Mouse (Mus musculus) adrenal gland, postnatal 4 days (tissue): Measurements from ENCODE around the gene Egln3. TPM values are rescaled to one million over a fixed set of nuclear protein-coding genes. Genes with fewer than 3 reads are reported as not detected.

Source experiments
- DNase-seq, 2 experiments: peaks; one replicate each; pipeline ENCODE4 v3.0.0; 2021 to 2022; ENCODE audit warnings: low spot score in 2 of 2, mixed read lengths in 2 of 2
- long read RNA-seq, 2 experiments: library from polyadenylated mRNA; stranded (forward); transcript quantifications; one replicate each; pipeline ENCODE4 v2.0.0; 2021
- total RNA-seq, 2 experiments: library from RNA; stranded (reverse); gene quantifications; 2 replicates each; pipeline ENCODE4 v1.2.3; 2021

Gene Egln3
- 10 to 100 TPM in 1 of 2 experiments, 1 to 10 TPM in 1; 10.0 to 12.4 TPM for total RNA-seq
- long read RNA-seq, experiment 1, transcript Egln3-201 (5 exons, 2,662 nt) = major isoform, 8 of 8 reads
- long read RNA-seq, experiment 1, partial matches to known transcripts = 0 of 8 reads
- long read RNA-seq, experiment 1, other reads (novel, unspliced or antisense) = 0 of 8 reads
- long read RNA-seq, experiment 2, transcript Egln3-201 (5 exons, 2,662 nt) = major isoform, 6 of 13 reads
- long read RNA-seq, experiment 2, partial matches to known transcripts = 0 of 13 reads
- long read RNA-seq, experiment 2, other reads (novel, unspliced or antisense) = 7 of 13 reads

GRCm38 (mm10) chr12:54203656-54204045 lies at the start of gene Egln3:
Gene Egln3 (minus strand): TSS chr12:54203860.
- peak; percentile 75 to 76 for DNase-seq

- DNase-seq = no peak
Observed at GRCm38 (mm10) chr12:54253449-54253848, 49.8 kb upstream of the Egln3 start.

GRCm38 (mm10) chr12:54251942-54252400 lies 48.3 kb upstream of the Egln3 start:
- DNase-seq = no peak

- DNase-seq = no peak
Observed at GRCm38 (mm10) chr12:54247835-54248234, 44.2 kb upstream of the Egln3 start.

GRCm38 (mm10) chr12:54243158-54243557 lies 39.5 kb upstream of the Egln3 start:
- no peak for DNase-seq

DNA sequence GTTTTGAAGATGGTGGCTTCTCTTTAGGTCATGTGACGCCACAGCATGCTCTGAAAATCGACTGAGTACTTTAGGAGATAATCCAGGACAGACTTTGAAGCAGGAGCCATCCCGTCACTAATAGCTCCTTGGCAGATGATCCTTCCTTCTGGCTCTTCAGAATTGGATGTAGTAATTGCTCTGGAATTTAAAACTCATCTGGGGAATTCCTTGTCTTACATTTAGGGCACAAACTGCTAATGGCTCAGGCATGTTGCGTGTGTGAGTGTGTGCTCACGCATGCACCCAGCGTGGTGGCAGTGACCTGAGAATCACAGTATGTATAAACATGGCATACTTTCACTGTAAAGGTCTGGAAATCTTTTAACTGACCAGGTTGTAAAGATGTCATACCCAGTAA lies 38.3 kb upstream of the Egln3 start:
- no peak for DNase-seq

DNA sequence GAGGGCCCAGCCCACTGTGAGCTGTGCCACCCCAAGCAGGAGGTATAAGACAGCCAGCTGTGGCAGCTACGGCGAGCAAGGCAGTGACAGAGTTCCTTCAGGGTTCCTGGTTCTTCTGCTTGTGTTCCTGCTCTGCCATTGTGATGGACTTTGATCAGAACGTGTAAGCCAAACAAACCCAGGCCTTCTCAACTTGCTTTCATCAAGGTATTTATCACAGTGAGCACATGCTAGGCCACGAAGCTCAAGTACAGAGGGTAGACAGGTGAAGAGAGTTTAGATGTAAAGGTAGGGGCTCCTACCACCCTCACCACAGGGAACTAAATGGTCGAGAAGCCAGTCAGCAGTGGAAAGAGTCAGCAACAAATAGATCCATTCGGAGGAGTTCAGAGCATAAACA lies 30.1 kb upstream of the Egln3 start:
- DNase-seq = no peak

GRCm38 (mm10) chr12:54232996-54233603 lies 29.4 kb upstream of the Egln3 start:
- DNase-seq = no peak

DNA sequence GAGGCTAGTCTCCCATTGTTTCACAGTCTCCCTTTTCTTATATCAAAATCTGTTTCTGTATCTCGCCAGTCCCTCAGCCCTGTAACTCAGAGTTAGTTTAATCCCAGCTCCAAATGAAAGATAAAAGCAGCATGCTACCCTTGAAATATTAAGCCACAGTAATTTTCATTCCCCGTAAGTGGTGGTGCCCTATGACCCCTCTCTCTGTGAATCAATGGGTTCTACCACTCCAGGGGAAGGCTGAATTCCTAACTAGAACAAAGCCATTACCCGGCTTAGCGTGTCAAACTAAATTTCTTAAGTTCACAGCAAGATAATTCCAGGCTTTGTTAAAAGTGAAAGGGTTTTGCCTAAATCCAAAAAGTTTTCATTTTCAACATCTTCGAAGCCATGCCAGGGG lies 28.8 kb upstream of the Egln3 start:
- DNase-seq = no peak

GRCm38 (mm10) chr12:54227551-54227950 lies 23.9 kb upstream of the Egln3 start:
- DNase-seq = no peak

- DNase-seq = no peak
Observed at GRCm38 (mm10) chr12:54226341-54226740, 22.7 kb upstream of the Egln3 start.

DNA sequence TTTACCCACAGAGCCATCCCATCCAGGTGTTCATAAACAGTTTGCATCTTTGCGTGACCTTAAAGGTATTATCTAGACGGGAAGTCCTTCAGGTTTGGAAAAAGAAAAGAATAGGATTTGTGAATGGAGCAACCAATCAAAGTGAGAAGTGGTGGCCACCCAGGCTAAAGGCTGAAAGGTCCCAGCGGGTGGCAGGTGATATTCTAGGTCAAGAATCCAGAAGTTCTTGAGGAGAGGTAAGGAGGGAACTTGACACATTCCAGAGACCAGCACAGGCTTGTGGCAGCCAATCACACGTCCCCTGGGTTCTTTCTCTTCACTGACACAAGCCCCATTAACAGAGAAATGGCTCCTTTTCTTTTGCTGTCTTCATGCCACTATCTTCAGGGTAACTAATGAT lies 21.9 kb upstream of the Egln3 start:
- DNase-seq = no peak

- DNase-seq = no peak
Observed at GRCm38 (mm10) chr12:54225090-54225489, 21.4 kb upstream of the Egln3 start.

DNA sequence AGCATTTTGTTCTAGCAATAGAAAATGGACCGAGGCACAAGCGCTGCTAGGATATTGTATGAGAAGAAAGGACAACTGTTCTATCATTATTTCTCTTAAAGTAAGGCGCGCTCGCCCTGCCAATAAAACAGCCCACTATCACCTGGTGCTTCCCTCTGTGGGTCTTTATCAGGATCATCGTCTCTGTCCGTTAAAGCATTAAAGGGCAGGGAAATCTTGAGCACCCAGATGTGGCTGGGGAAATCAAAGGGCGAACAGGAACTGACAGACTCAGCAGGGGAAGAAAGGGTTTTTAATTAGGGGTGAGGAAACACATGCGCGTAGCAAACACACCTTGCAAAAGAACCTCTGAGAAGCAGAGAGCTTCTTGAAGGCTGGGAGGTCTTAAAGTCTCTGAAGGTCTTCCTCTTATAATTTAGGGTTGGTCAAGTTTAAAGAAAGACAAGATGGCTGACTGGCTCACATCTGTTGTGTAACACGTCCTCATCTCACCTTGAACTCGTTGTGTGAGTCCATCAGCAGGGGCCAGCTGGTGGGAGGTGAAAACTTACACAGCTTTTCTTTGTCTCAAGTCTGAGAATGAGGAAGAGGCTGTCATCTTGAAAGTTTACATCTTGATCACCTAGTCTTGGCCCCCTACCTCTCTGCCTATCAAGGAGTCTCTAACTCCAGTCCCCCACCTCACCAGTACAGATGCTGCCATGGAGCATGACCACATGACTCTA lies 18.5 kb upstream of the Egln3 start:
- DNase-seq = no peak

DNA sequence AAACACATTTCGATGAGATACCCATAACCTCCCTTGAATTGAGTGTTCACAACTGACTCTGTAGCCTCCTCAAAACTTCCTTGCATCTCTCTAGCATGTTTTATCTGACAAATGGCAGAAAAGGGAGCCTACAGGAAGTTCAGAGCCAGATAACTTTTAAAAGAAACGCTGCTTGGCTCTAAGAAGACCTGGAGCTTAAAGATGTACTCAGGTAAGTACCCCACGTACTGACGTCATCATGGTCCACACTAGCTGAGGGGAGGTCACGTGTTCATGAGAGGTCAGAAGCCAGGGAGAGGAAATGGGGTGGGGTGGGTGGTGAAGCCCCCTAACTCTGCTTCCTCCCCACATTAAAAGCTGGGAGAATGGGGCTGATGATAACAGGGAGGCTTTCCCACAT lies 13.0 kb upstream of the Egln3 start:
- DNase-seq = no peak

- DNase-seq = no peak
Observed at GRCm38 (mm10) chr12:54214426-54214825, 10.8 kb upstream of the Egln3 start.

DNA sequence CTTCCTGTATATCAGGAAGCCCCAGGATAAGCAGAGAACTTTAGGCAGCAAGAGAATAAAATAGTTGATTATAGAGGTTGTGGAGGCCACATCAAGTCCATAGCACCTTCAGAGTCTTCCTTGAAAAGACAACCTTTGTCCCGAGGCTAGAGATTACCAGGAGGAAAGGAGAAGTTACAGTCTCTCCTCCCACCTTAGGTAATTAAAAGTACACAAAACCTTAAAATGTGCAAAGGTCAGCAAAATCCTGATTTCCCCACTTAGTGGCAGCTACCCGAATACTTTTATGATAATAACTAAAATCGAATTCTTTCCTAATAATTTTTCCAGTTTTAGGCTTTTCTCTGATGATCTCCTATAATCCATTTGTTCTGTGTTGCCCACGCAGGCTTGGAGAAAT lies 10.2 kb upstream of the Egln3 start:
- DNase-seq = no peak

DNA sequence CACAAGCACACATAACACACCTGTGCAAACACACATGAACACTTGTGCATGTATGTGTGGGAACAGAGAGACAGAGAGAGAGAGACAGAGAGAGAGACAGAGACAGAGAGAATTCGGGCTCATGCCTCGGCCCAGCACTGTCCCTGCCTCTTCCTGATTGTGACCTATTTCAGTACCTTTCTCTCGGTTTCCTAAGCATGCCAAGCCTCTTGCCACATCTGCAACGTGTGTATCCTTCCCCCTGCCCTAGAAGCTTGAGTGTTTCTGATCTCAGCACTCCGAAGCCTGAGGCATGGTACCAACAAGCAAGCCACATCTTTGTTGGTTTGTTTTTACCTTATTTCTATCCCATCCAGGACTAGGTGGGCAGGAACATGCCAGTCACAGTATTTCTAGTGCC lies 9.6 kb upstream of the Egln3 start:
- DNase-seq = no peak

DNA sequence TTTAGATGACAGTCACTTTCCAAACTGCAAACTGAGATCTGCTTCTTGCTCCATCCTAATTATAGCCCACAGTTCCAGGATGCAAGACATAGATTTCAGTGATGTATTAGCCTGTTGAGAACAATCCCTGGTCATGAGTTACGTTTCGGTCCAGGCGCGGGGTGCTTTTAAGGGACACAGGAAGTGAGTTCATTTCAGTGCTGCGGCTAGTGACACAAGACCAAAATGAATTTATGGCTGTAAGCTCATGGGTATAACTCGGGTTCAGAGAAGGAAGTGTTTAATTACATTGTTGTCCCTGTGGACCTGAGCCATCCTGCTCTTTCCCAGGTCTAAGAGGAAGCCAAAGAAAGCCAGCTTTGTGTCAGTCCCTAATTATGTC lies 5.5 kb upstream of the Egln3 start:
- no peak for DNase-seq

DNA sequence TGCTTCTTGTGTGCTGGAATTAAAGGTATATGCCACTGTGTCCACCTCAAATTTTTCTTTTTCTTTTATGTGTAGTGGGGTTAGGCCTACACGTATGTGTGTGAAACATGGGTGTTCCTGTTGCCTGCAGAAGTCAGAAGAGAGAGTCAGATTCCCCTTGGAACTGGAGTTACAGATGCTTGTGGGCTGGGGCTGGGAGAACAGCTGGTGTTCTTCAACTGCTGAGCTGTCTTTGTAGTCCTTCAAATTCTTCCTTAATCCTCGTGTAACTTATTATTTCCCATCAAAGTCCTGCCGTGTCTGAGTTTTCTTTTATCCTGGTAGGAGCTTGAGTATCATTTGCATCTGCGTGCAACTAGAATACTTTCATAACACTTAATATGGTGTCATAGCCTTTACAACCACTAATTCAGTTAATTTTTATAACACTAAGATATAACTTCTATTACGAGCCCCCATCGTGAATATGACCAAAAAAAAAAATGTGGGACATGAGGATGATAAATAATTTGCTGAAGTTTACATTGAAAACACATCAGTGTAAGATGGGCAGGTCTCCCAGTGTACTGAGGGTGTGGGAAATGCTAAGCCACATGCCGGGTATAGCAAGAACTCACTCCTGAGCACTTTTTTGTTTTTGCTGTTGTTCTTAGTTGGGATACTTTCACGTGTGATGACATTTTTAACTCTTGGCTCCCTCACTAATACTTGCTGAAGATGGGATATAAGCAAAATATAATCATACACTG lies 4.9 kb upstream of the Egln3 start:
- no peak for DNase-seq

- DNase-seq = no peak
Observed at GRCm38 (mm10) chr12:54205731-54206130, 2.1 kb upstream of the Egln3 start.

DNA sequence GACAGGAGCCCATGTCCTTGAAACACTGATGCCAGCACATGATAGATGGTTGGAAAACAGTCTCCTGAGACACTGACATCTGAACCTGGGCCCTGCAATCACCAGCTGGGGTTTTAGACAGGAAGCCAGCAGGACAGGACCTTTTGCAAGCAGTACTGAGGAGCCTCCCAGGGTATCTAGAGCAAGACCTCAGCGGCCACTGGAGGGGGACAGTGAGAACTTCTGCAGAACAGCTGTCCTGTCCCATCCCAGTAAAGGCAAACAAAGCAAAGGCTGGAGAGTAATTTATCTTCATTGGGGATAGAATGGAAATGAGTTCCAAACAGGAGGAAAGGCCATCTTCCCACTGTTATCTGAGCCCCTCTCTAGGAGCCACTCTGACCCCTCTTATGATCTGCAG lies 1.5 kb upstream of the Egln3 start:
- peak in 1 of 2 experiments; percentile 40 for DNase-seq
